Mouse (Mus musculus) C2C12 (cell line): Measurements from ENCODE around the gene H2-DMb2. TPM values are rescaled to one million over a fixed set of nuclear protein-coding genes. Genes with fewer than 3 reads are reported as not detected.
"Not testable (repeated sequence)": the region's sequence is repeated elsewhere in the genome, so short reads cannot be mapped to it uniquely, and the experiment has no call there.

ENCODE experiments used
- H3K27me3 ChIP-seq: one replicate; pipeline ENCODE4 v1.6.1; 2011; ENCODE audit not compliant: control insufficient read depth, insufficient read depth, insufficient read length
- H3K36me3 ChIP-seq: one replicate; pipeline ENCODE4 v1.6.1; 2011; ENCODE audit not compliant: control insufficient read depth, insufficient read depth
- H3K4me3 ChIP-seq: one replicate; pipeline ENCODE4 v1.5.1; 2011; ENCODE audit warnings: mild to moderate bottlenecking, control low read depth; ENCODE audit not compliant: poor library complexity, insufficient read depth, severe bottlenecking
- H3K79me2 ChIP-seq: one replicate; pipeline ENCODE4 v1.6.1; 2011; ENCODE audit not compliant: control insufficient read depth, insufficient read depth
- H3K79me3 ChIP-seq: one replicate; pipeline ENCODE4 v1.6.1; 2011; ENCODE audit warnings: low read depth, control low read depth
- H3ac ChIP-seq: one replicate; pipeline ENCODE3; 2011; ENCODE audit warnings: low read depth; ENCODE audit not compliant: control insufficient read depth, insufficient read length
- CEBPB ChIP-seq: IDR thresholded peaks from one replicate; pipeline ENCODE4 v1.6.1; 2011; ENCODE audit warnings: low read depth, mild to moderate bottlenecking, control low read depth, moderate library complexity
- CTCF ChIP-seq: IDR thresholded peaks from one replicate; pipeline ENCODE4 v1.5.1; 2011; ENCODE audit not compliant: control insufficient read depth, insufficient read depth, insufficient read length
- FOSL1 ChIP-seq: IDR thresholded peaks from one replicate; pipeline ENCODE4 v1.8.0; 2011; ENCODE audit warnings: mild to moderate bottlenecking, low read length; ENCODE audit not compliant: poor library complexity, insufficient read depth, severe bottlenecking
- MAX ChIP-seq: IDR thresholded peaks from one replicate; pipeline ENCODE4 v1.6.1; 2011; ENCODE audit warnings: mild to moderate bottlenecking, control low read depth
- MYOD1 ChIP-seq: IDR thresholded peaks from one replicate; pipeline ENCODE4 v1.6.1; 2011; ENCODE audit warnings: low read depth; ENCODE audit not compliant: control insufficient read depth, insufficient read length
- MYOG ChIP-seq: IDR thresholded peaks from one replicate; pipeline ENCODE4 v1.6.1; 2011; ENCODE audit not compliant: control insufficient read depth, insufficient read length; ENCODE audit errors: extremely low read depth
- USF1 ChIP-seq: IDR thresholded peaks from one replicate; pipeline ENCODE4 v1.6.1; 2011; ENCODE audit warnings: low read depth, mild to moderate bottlenecking, control low read depth, moderate library complexity
- polyA plus RNA-seq: library from polyadenylated mRNA; unstranded; fragments of >200 nt; fragmentation: generic; extraction: Trizol; gene quantifications from one replicate; pipeline ENCODE4 v1.2.1, GENCODE M21; 2012; ENCODE audit warnings: missing spikeins

The H2-DMb2 gene
- polyA plus RNA-seq, 1 experiment, result not detected

GRCm38 (mm10) chr17:34142456-34143010 lies 574 bp upstream of the H2-DMb2 start:
- no peak overlapping the region for H3ac ChIP-seq
- no peaks in the 10 kb centered on the region for H3K79me3 ChIP-seq
- H3K27me3 ChIP-seq, result peaks cover 48% of the 10 kb centered on the region
- no peak overlapping the region for H3K4me3 ChIP-seq
- H3K79me2 ChIP-seq, result no peaks in the 10 kb centered on the region
- no peak for TF ChIP-seq MYOD1
- no peaks in the 10 kb centered on the region for H3K36me3 ChIP-seq

DNA sequence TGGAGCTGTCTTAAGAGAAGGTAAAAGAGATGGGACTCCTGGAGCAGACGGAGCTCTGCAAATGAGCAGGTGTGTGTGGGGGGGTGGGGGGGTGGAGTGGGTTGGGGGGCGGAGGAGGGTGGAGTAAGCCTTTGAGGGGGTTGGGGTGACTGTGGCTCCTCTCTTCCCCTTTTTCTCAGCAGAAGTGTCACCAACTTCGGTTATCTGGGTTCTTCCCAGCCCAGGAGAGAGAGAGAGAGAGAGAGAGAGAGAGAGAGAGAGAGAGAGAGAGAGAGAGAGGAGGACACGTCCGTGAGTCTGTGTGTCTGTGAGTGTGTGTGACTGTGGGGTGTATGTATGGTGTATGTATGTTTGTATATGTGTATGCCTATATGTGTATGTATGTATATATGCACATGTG lies 354 bp downstream of the H2-DMb2 start:
- Histone ChIP-seq H3K27me3 (peaks cover 50% of the 10 kb centered on the region), H3K79me2 (no peaks in the 10 kb centered on the region), H3K79me3 (no peaks in the 10 kb centered on the region), H3ac (no peak overlapping the region), H3K4me3 (no peak overlapping the region), H3K36me3 (no peaks in the 10 kb centered on the region)
- TF ChIP-seq CTCF, result no peak
- no peak for TF ChIP-seq USF1
- no peak for TF ChIP-seq MYOG
- TF ChIP-seq MYOD1, result no peak
- TF ChIP-seq MAX, result no peak
- no peak for TF ChIP-seq CEBPB

DNA sequence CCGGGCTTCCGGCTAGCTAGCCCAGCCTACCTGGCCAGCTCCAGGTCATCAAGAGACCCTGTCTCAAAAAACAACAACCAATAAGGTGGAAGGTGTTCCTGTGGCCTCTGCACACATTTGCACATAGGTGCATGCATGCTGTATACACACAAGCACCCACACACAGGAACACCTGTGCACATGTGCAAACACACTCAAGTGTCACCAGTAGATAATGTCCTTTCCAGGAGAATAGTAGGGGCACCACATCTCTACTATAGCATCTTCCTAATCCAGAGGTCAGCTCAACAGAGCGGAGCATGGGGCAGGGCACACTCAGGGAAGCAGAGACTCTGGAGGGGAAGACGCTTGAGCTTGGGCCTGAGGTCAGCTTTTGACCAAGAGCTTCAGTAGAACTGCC lies 1.1 kb downstream of the H2-DMb2 start:
- H3ac ChIP-seq, H3K4me3 ChIP-seq, H3K79me3 ChIP-seq, H3K36me3 ChIP-seq, H3K79me2 ChIP-seq: not testable (repeated sequence)
- peaks cover 47% of the 10 kb centered on the region for H3K27me3 ChIP-seq

GRCm38 (mm10) chr17:34144960-34145371 lies 1.9 kb downstream of the H2-DMb2 start:
- no peaks in the 10 kb centered on the region for H3K79me3 ChIP-seq
- no peak for TF ChIP-seq USF1
- no peak for TF ChIP-seq MYOG
- no peak for TF ChIP-seq MYOD1
- no peak for TF ChIP-seq CTCF
- TF ChIP-seq FOSL1, result no peak
- no peaks in the 10 kb centered on the region for H3K79me2 ChIP-seq
- H3ac ChIP-seq, result no peak overlapping the region
- H3K27me3 ChIP-seq, result peaks cover 47% of the 10 kb centered on the region
- H3K4me3 ChIP-seq, result no peak overlapping the region
- no peaks in the 10 kb centered on the region for H3K36me3 ChIP-seq

- Histone ChIP-seq H3ac (no peak within 1 kb of the TSS), H3K36me3 (no peaks in the 10 kb centered on the region), H3K79me2 (no peaks in the 10 kb centered on the region), H3K4me3 (no peak within 1 kb of the TSS), H3K79me3 (no peaks in the 10 kb centered on the region), H3K27me3 (peaks cover 7% of the 10 kb centered on the region)
- no peak for TF ChIP-seq MYOG
- no peak for TF ChIP-seq CEBPB
Measured at GRCm38 (mm10) chr17:34152923-34153322, 9.8 kb downstream of the H2-DMb2 start, which contains the start of gene H2-DMb1. Gene H2-DMb1 (plus strand): TSS chr17:34153072.

DNA sequence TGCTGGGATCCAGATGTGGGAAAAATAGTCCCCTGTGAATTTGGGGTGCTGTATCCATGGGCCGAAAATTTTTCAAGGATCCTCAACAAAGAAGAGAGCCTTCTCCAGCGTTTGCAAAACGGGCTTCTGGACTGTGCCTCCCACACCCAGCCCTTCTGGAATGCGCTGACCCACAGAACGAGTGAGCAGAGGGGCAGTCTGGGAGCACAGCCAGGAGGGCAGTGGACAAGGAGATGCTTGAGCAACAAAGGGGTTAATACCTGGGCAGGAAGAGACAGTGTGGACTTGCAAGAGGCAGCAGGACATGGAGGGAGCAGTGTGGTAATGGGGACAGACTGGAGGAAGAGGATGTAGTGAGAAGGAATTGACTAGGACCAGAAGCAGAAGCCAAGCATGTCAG lies 12.4 kb downstream of the H2-DMb2 start:
- Histone ChIP-seq H3K27me3 (peaks cover 11% of the 10 kb centered on the region), H3K4me3 (no peak overlapping the region), H3K79me2 (no peaks in the 10 kb centered on the region), H3K36me3 (no peaks in the 10 kb centered on the region), H3K79me3 (no peaks in the 10 kb centered on the region), H3ac (no peak overlapping the region)
- TF ChIP-seq CTCF (no peak), MAX (no peak), CEBPB (no peak), MYOG (no peak)
